Mouse (Mus musculus) cortical plate, adult 2 months (tissue): ENCODE measurements around the gene Sars2. TPM values are rescaled to one million over a fixed set of nuclear protein-coding genes. Genes with fewer than 3 reads are reported as not detected.
"Not testable (repeated sequence)": the region's sequence is repeated elsewhere in the genome, so short reads cannot be mapped to it uniquely, and the experiment has no call there.

Experiments
- H3K27ac ChIP-seq: fragments of 200-500 bp; 2 replicates; pipeline ENCODE4 v1.5.1; 2012; ENCODE audit warnings: low read length, control low read depth, inconsistent platforms; ENCODE audit not compliant: insufficient read depth
- H3K4me1 ChIP-seq: fragments of 200-500 bp; 2 replicates; pipeline ENCODE4 v1.6.1; 2011; ENCODE audit warnings: low read length; ENCODE audit not compliant: control insufficient read depth, insufficient read depth
- H3K4me3 ChIP-seq: fragments of 200-500 bp; 2 replicates; pipeline ENCODE4 v1.5.1; 2011; ENCODE audit warnings: mild to moderate bottlenecking, low read length, control low read depth; ENCODE audit not compliant: insufficient read depth
- CTCF ChIP-seq: fragments of 200-500 bp; IDR thresholded peaks from 2 replicates; pipeline ENCODE4 v1.5.1; 2011; ENCODE audit warnings: mild to moderate bottlenecking, control low read depth, low read length; ENCODE audit not compliant: insufficient read depth; ENCODE audit errors: extremely low read depth
- POLR2A ChIP-seq: fragments of 200-500 bp; IDR thresholded peaks from 2 replicates; pipeline ENCODE4 v1.6.1; 2011; ENCODE audit warnings: mild to moderate bottlenecking, low read length, control low read depth; ENCODE audit not compliant: insufficient read depth; ENCODE audit errors: extremely low read depth
- polyA plus RNA-seq: library from polyadenylated mRNA; depleted of rRNA; stranded (reverse); fragments of >200 nt; gene quantifications from 2 replicates; pipeline ENCODE4 v1.2.3, GENCODE M21; 2012; rRNA removed

Gene Sars2
- 15.2 and 15.5 TPM in 2 replicates for polyA plus RNA-seq

- Histone ChIP-seq H3K4me1 (peaks cover 8% of the 10 kb centered on the region), H3K27ac (peak within 1 kb of the TSS; percentile 70), H3K4me3 (peak within 1 kb of the TSS; percentile 55)
- TF ChIP-seq CTCF (peak; percentile 59), POLR2A (peak; percentile 97)
Measured at GRCm38 (mm10) chr7:28741709-28742438, at the start of gene Sars2, which contains the start of gene Mrps12. TSS of gene Sars2 (plus strand) at chr7:28741992. TSS of gene Mrps12 (minus strand) at chr7:28741820.

- Histone ChIP-seq H3K27ac (peak within 1 kb of the TSS; percentile 23; the same call in 1 of the 2 replicates), H3K4me3 (peak within 1 kb of the TSS; percentile 46), H3K4me1 (no peaks in the 10 kb centered on the region)
- TF ChIP-seq POLR2A (0 out of 2 replicates have a peak, but pooled peaks have one; percentile 14), CTCF (no peak)
Measured at GRCm38 (mm10) chr7:28692545-28693320, 49.1 kb upstream of the Sars2 start, which contains the start of gene Fbxo27. TSS of gene Fbxo27 (plus strand) at chr7:28692849.

- Histone ChIP-seq H3K4me1 (no peaks in the 10 kb centered on the region), H3K4me3 (peak overlapping the region; percentile 46), H3K27ac (peak overlapping the region; percentile 23; the same call in 1 of the 2 replicates)
- TF ChIP-seq POLR2A (0 out of 2 replicates have a peak, but pooled peaks have one; percentile 9), CTCF (no peak)
Measured at GRCm38 (mm10) chr7:28693321-28693966, 48.3 kb upstream of the Sars2 start.

- H3K4me3 ChIP-seq = no peak overlapping the region; the same call in 1 of the 2 replicates
- H3K4me1 ChIP-seq = no peaks in the 10 kb centered on the region
- no peak overlapping the region for H3K27ac ChIP-seq
- TF ChIP-seq POLR2A (no peak), CTCF (no peak)
Measured at GRCm38 (mm10) chr7:28694423-28694822, 47.4 kb upstream of the Sars2 start.

- TF ChIP-seq CTCF = no peak
- no peak for TF ChIP-seq POLR2A
- no peak overlapping the region for H3K27ac ChIP-seq
- no peaks in the 10 kb centered on the region for H3K4me1 ChIP-seq
- no peak overlapping the region for H3K4me3 ChIP-seq
Measured at GRCm38 (mm10) chr7:28694966-28695511, 46.8 kb upstream of the Sars2 start.

- Histone ChIP-seq H3K4me1 (no peaks in the 10 kb centered on the region), H3K4me3 (no peak overlapping the region), H3K27ac (no peak overlapping the region)
- no peak for TF ChIP-seq CTCF
- no peak for TF ChIP-seq POLR2A
Measured at GRCm38 (mm10) chr7:28697277-28697676, 44.5 kb upstream of the Sars2 start.

- no peak overlapping the region for H3K4me3 ChIP-seq
- no peak overlapping the region for H3K27ac ChIP-seq
- no peaks in the 10 kb centered on the region for H3K4me1 ChIP-seq
- TF ChIP-seq POLR2A = no peak
Measured at GRCm38 (mm10) chr7:28700269-28700668, 41.5 kb upstream of the Sars2 start.

- not testable (repeated sequence) for H3K4me3 ChIP-seq, H3K27ac ChIP-seq, H3K4me1 ChIP-seq
Measured at GRCm38 (mm10) chr7:28701306-28701705, 40.5 kb upstream of the Sars2 start.

GRCm38 (mm10) chr7:28702601-28703143 lies 39.1 kb upstream of the Sars2 start:
- no peak overlapping the region for H3K27ac ChIP-seq
- TF ChIP-seq CTCF = no peak
- TF ChIP-seq POLR2A = no peak
- no peaks in the 10 kb centered on the region for H3K4me1 ChIP-seq
- no peak overlapping the region for H3K4me3 ChIP-seq
